Mouse (Mus musculus): Measurements from ENCODE around the gene Tcam1. TPM values are rescaled to one million over a fixed set of nuclear protein-coding genes. Genes with fewer than 3 reads are reported as not detected.

Tcam1 gene
- polyA plus RNA-seq (2014; fragmentation: Illumina TruSeq; extraction: RNeasy Lipid Tissue Mini Kit (QIAGEN cat#74804); ENCODE audit: low read depth, low replicate concordance) = not detected

DNA sequence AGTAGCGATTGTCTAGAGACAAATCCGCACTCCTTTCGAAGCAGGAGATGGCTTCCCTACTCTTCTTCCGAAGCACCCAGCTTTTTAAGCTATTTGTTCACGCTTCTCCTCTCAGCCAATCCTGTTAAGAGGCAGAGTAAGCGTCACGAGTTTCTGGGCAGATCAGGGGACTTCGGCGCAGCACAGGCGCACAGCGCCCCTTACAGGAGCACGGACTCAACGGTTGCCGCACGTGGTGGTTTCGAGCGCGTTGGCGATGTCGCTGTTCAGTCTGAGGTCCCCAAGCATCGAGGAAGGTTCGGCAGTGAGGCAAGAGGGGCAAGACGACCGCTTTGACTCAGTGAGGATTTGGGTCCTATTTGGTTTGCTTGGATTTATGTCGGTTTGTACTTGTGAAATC is at the start of gene Tcam1:
Gene Tcam1, plus strand, starts transcription at position 219 of the 400 bp plus-strand sequence.

DNA sequence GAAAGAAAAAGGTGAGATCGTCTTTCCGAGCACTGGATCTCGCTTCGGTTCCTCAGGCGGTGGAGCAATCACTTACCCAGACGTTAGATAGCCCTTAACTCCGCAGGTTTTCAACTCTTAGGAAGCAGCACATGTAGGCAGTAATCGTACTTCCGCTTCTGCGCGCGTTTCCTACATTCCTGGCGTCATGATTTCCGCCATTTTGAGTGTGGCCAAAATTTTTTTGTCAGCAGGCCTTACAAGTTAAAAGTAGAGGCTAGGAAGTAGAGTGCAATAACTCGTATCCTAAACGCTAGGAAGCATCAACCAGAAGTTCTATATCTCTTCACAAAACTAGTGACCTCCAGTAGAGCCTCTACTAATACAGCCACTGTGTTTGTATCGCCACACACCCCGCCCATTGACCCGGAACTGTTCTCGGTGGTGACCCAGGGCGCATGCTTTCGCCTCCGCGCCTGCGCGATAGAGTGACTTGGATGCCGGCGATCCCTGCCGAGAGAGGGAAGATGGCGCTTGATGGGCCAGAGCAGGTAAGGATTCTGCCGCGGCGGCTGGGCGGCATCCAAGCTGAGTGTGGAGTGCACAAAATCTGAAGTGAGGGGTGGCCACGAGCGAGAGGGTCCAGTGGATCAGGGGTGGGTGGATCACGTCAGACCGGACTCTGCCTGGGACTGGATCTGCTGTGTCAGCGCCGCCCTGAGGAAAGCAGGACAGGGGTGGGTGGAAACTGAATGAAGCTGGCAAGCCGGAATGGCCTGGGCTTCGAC is 20.6 kb upstream of the Tcam1 start, which contains the start of the genes Ftsj3 and Psmc5:
Gene Ftsj3, minus strand, starts transcription at position 395 of the 767 bp plus-strand sequence.
Gene Psmc5, plus strand, starts transcription at position 470 of the 767 bp plus-strand sequence.

DNA sequence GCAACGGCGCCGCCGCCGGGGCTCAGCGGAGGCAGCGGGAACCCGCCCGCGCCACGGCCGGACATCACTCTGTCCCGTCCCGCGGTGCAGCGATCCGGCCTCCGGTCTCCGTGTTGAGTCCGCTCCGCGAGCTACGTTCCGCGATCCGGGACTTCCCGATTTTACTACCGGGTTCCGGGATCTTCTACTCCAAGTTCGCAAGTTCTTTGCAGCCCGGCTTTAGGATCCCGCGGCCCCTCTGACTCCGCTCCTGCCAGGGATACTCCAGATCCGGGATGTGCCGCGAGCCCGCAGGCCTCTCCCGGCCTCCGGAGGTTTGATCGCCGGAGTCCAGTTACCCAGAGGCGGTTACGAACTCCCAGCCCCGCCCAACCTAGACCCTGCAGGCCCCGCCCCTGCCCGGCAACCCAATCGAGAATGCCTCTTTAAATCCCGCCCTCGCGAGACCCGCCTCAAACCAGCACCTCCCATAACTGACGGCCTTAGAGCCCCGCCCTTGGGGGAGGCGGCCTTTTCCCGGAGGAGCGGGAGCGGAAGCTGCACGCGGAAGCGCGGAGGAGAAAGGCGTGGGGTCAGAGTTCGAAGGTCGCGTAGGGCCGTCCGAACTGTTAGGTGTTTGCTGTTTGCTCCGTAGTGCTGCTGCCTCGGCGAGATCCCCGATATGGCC is 3.7 kb upstream of the Tcam1 start, which contains the start of gene Smarcd2:
Gene Smarcd2, minus strand, starts transcription at position 329 of the 667 bp plus-strand sequence.

DNA sequence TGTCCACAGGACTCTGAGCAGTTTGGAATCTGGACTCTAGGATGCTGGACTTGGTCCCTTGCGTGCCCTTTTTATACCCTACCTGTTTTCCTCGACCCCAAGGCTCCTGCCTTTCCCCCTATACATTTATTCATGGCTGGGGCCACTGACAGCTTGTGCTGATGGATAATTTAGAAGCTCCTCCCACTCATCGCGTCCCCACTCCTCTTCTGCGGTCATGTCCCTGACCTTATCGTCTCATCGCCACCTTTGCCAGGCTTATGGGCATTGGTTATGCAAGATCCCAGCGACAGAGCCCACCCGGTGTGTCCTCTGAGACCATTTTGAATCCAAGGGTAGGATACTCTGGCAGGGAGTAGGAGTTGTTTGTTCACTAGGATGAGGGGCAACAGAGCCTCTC is 25.3 kb downstream of the Tcam1 start, which contains the start of gene Gh:
Gene Gh, minus strand, starts transcription at position 101 of the 400 bp plus-strand sequence.

DNA sequence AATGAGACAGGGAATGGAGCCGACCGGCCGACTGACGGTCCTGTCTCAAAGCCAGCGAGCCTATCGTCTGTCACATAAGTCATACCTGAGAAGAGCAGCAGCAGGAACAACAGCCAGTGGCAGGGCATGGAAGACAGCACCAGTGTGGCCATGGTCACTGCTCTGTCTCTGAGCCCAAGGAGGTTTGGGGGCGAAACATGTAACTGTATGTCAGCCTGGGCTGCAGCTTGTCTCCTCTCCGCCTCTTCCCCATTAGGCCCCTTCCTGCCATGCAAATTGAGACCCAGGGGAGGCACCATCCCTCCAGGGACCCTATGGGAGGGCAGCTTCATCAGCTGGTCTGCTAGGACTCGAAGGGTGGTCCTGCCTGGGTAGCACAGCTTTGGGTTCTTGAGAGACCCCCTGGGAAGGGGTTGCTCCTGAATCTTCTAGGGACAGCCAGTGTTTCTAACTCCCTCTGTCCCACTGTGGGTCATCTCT is 37.9 kb downstream of the Tcam1 start, which contains the start of gene Cd79b:
Gene Cd79b, minus strand, starts transcription at position 430 of the 480 bp plus-strand sequence.

Other genes with a start within 250 kb of the Tcam1 start
- gene Dcaf7, start 239.8 kb upstream of the Tcam1 start, polyA plus RNA-seq (2014; fragmentation: Illumina TruSeq; extraction: RNeasy Lipid Tissue Mini Kit (QIAGEN cat#74804); ENCODE audit: low read depth, low replicate concordance) = 43.0 TPM
- 15.1 TPM for gene Taco1, start 210.6 kb upstream of the Tcam1 start, polyA plus RNA-seq (2014; fragmentation: Illumina TruSeq; extraction: RNeasy Lipid Tissue Mini Kit (QIAGEN cat#74804); ENCODE audit: low read depth, low replicate concordance)
- 9.6 TPM for gene Map3k3, start 192.1 kb upstream of the Tcam1 start, polyA plus RNA-seq (2014; fragmentation: Illumina TruSeq; extraction: RNeasy Lipid Tissue Mini Kit (QIAGEN cat#74804); ENCODE audit: low read depth, low replicate concordance)
- gene Gm10840, start 115.8 kb upstream of the Tcam1 start, polyA plus RNA-seq (2014; fragmentation: Illumina TruSeq; extraction: RNeasy Lipid Tissue Mini Kit (QIAGEN cat#74804); ENCODE audit: low read depth, low replicate concordance) = not detected
- 2.2 TPM for gene Limd2, start 115.8 kb upstream of the Tcam1 start, polyA plus RNA-seq (2014; fragmentation: Illumina TruSeq; extraction: RNeasy Lipid Tissue Mini Kit (QIAGEN cat#74804); ENCODE audit: low read depth, low replicate concordance)
- gene Strada, start 74.5 kb upstream of the Tcam1 start, polyA plus RNA-seq (2014; fragmentation: Illumina TruSeq; extraction: RNeasy Lipid Tissue Mini Kit (QIAGEN cat#74804); ENCODE audit: low read depth, low replicate concordance) = 8.9 TPM
- gene Ccdc47, start 60.3 kb upstream of the Tcam1 start, polyA plus RNA-seq (2014; fragmentation: Illumina TruSeq; extraction: RNeasy Lipid Tissue Mini Kit (QIAGEN cat#74804); ENCODE audit: low read depth, low replicate concordance) = 267 TPM
- gene Ddx42, start 59.7 kb upstream of the Tcam1 start, polyA plus RNA-seq (2014; fragmentation: Illumina TruSeq; extraction: RNeasy Lipid Tissue Mini Kit (QIAGEN cat#74804); ENCODE audit: low read depth, low replicate concordance) = 65.4 TPM
- 20.9 TPM for gene Ftsj3, start 20.6 kb upstream of the Tcam1 start, polyA plus RNA-seq (2014; fragmentation: Illumina TruSeq; extraction: RNeasy Lipid Tissue Mini Kit (QIAGEN cat#74804); ENCODE audit: low read depth, low replicate concordance)
- 33.4 TPM for gene Psmc5, start 20.5 kb upstream of the Tcam1 start, polyA plus RNA-seq (2014; fragmentation: Illumina TruSeq; extraction: RNeasy Lipid Tissue Mini Kit (QIAGEN cat#74804); ENCODE audit: low read depth, low replicate concordance)
- gene Smarcd2, start 3.7 kb upstream of the Tcam1 start, polyA plus RNA-seq (2014; fragmentation: Illumina TruSeq; extraction: RNeasy Lipid Tissue Mini Kit (QIAGEN cat#74804); ENCODE audit: low read depth, low replicate concordance) = 13.2 TPM
- gene Gh, start 25.2 kb downstream of the Tcam1 start, polyA plus RNA-seq (2014; fragmentation: Illumina TruSeq; extraction: RNeasy Lipid Tissue Mini Kit (QIAGEN cat#74804); ENCODE audit: low read depth, low replicate concordance) = not detected
- not detected for gene Cd79b, start 38.1 kb downstream of the Tcam1 start, polyA plus RNA-seq (2014; fragmentation: Illumina TruSeq; extraction: RNeasy Lipid Tissue Mini Kit (QIAGEN cat#74804); ENCODE audit: low read depth, low replicate concordance)
- 0.23 TPM for gene Scn4a, start 76.6 kb downstream of the Tcam1 start, polyA plus RNA-seq (2014; fragmentation: Illumina TruSeq; extraction: RNeasy Lipid Tissue Mini Kit (QIAGEN cat#74804); ENCODE audit: low read depth, low replicate concordance)
- gene Prr29, start 88.8 kb downstream of the Tcam1 start, polyA plus RNA-seq (2014; fragmentation: Illumina TruSeq; extraction: RNeasy Lipid Tissue Mini Kit (QIAGEN cat#74804); ENCODE audit: low read depth, low replicate concordance) = not detected
- gene Icam2, start 111.4 kb downstream of the Tcam1 start, polyA plus RNA-seq (2014; fragmentation: Illumina TruSeq; extraction: RNeasy Lipid Tissue Mini Kit (QIAGEN cat#74804); ENCODE audit: low read depth, low replicate concordance) = 6.2 TPM
- gene Ern1, start 211.2 kb downstream of the Tcam1 start, polyA plus RNA-seq (2014; fragmentation: Illumina TruSeq; extraction: RNeasy Lipid Tissue Mini Kit (QIAGEN cat#74804); ENCODE audit: low read depth, low replicate concordance) = 120 TPM

Measured in adrenal gland, adult 10 weeks (tissue).